Mouse (Mus musculus) E14TG2a.4 (cell line): ENCODE results near the gene Polr2g.
"Not testable (repeated sequence)": the region's sequence is repeated elsewhere in the genome, so short reads cannot be mapped to it uniquely, and the experiment has no call there.

ENCODE experiments used
- CTCF ChIP-seq: conservative IDR thresholded peaks from 2 replicates; pipeline ENCODE4 v1.5.1; 2014; ENCODE audit warnings: low read length
- NANOG ChIP-seq: IDR thresholded peaks from 2 replicates; pipeline ENCODE4 v1.6.1; 2014; ENCODE audit warnings: borderline replicate concordance, low read length, mixed read lengths
- POU5F1 ChIP-seq: IDR thresholded peaks from 2 replicates; pipeline ENCODE4 v1.6.1; 2014; ENCODE audit warnings: low read length, borderline replicate concordance

GRCm38 (mm10) chr19:8836327-8836726, 38.0 kb upstream of the Polr2g start:
- TF ChIP-seq CTCF, NANOG, POU5F1: not testable (repeated sequence)
